ENCODE assay signal across 8 mouse cellular contexts in the genomic region with DNA sequence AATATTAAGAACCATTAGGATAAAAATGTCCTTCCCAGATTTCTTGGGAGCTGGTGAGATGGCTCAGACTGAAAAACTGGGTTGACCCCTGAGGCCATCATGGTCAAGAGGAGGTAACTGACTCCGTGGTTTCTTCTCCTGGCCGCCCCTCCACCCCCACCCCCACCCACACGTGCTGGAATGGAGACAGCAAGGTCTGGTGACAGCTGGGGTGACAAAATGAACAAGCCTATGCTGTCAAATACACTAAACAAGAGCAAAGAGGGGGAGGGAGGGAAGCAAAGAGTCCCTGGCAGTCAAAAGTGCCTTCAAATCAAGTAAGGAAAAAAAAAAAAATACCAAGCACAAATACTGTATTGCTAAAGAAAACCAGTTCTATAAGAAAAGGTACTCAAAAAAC. TPM values are rescaled to one million over a fixed set of nuclear protein-coding genes. Genes with fewer than 3 reads are reported as not detected.
A peak's percentile ranks its signal among the peaks of the same experiment; 100 is the strongest.
DNase-seq lines count a peak whose midpoint lies in the region; ATAC-seq and TF ChIP-seq lines count a peak whose summit lies in the region.

No protein-coding gene starts in this region.

- no peak overlapping the region for H3K27ac ChIP-seq in gastrocnemius, adult 2 months
- H3K27ac ChIP-seq in CH12.LX (ENCODE audit: insufficient read depth, low read depth), result no peak overlapping the region
- no peak overlapping the region for H3K27ac ChIP-seq in forebrain, embryonic 15.5 days (replicated peaks)
- H3K27ac ChIP-seq in liver, embryonic 14.5 days, result no peak overlapping the region

- H3K27me3 ChIP-seq in CH12.LX (replicated peaks), result no peaks in the 10 kb centered on the region
- H3K27me3 ChIP-seq in forebrain, embryonic 15.5 days, result no peaks in the 10 kb centered on the region
- H3K27me3 ChIP-seq in liver, embryonic 14.5 days (ENCODE audit: control insufficient read depth, insufficient read depth, low read length), result no peaks in the 10 kb centered on the region

- peak overlapping the region; percentile 98; the same call in 1 of the 2 replicates for H3K9ac ChIP-seq in CH12.LX (ENCODE audit: insufficient read depth, low read depth)
- peak overlapping the region; percentile 77; the same call in 1 of the 2 replicates for H3K9ac ChIP-seq in forebrain, embryonic 15.5 days (replicated peaks)
- peak overlapping the region; percentile 99 for H3K9ac ChIP-seq in liver, embryonic 14.5 days (replicated peaks)

- TF ChIP-seq EP300 in CH12.LX (IDR thresholded peaks at IDR 0.05; ENCODE audit: low read length), result no peak
- no peak for TF ChIP-seq EP300 in liver, embryonic 14.5 days (IDR thresholded peaks at IDR 0.05; ENCODE audit: low read depth)

- no peaks in the 10 kb centered on the region for H3K9me3 ChIP-seq in CH12.LX (replicated peaks; ENCODE audit: low read length)
- H3K9me3 ChIP-seq in forebrain, embryonic 15.5 days, result no peaks in the 10 kb centered on the region
- no peaks in the 10 kb centered on the region for H3K9me3 ChIP-seq in liver, embryonic 14.5 days (ENCODE audit: control insufficient read depth, low read length)

- in situ Hi-C loops in CH12.LX (cut with MboI; ENCODE audit: low pct_ligation_motif_present, low pct_unique_long_range_greater_than_20kb, low sequenced_read_pairs), result no loop called here

- TF ChIP-seq CTCF in gastrocnemius, adult 2 months (IDR thresholded peaks at IDR 0.05), result no peak
- TF ChIP-seq CTCF in CH12.LX (conservative IDR thresholded peaks at IDR 0.05 in 1 of 2, IDR thresholded peaks at IDR 0.05 in 1 of 2; ENCODE audit: low read depth in 2 of 2, low read length in 2 of 2), result no peak
- TF ChIP-seq CTCF in liver, embryonic 14.5 days (IDR thresholded peaks at IDR 0.05; ENCODE audit: low read depth), result no peak

- dilution Hi-C loops in CH12.LX (cut with MboI; ENCODE audit: extremely low pct_ligation_motif_present, extremely low pct_unique_long_range_greater_than_20kb, low sequenced_read_pairs), result no loop called here

- TF ChIP-seq RAD21 in CH12.LX (IDR thresholded peaks at IDR 0.05; ENCODE audit: low read depth, low read length), result no peak

- peaks cover 64% of the 10 kb centered on the region for H3K79me2 ChIP-seq in CH12.LX (replicated peaks; ENCODE audit: control insufficient read depth, extremely low read depth, insufficient read depth, poor library complexity, severe bottlenecking)

- DNase-seq in gastrocnemius, adult 2 months, result no peak
- DNase-seq in gastrocnemius, postnatal 10 days, result no peak
- no peak for DNase-seq in CH12.LX (ENCODE audit: extremely low read depth)
- no peak for DNase-seq in liver, embryonic 14.5 days (ENCODE audit: low read depth in 3 of 3, low spot score in 3 of 3)
- no peak for DNase-seq in T-cell, adult 2 months (ENCODE audit: low spot score)
- no peak for DNase-seq in urinary bladder, postnatal 10 days (ENCODE audit: low spot score)
- DNase-seq in spleen, postnatal 10 days (ENCODE audit: low spot score in 2 of 2), result no peak

- 30% methylated on average over 3 of the region's 3 CpGs for WGBS in forebrain, embryonic 15.5 days
- 12% methylated on average over 3 of the region's 3 CpGs for WGBS in liver, embryonic 14.5 days (ENCODE audit: insufficient replicate concordance)

- intact Hi-C loops in gastrocnemius, adult 2 months (cut with DNase I), result no loop called here

- peaks cover 7 to 24% of the 10 kb centered on the region in 2 experiments for H3K36me3 ChIP-seq in CH12.LX (replicated peaks in 1 of 2; ENCODE audit: control insufficient read depth in 1 of 2, insufficient read depth in 1 of 2, low read length in 1 of 2)
- peaks cover 9% of the 10 kb centered on the region for H3K36me3 ChIP-seq in forebrain, embryonic 15.5 days
- H3K36me3 ChIP-seq in liver, embryonic 14.5 days (replicated peaks; ENCODE audit: control insufficient read depth, insufficient read depth, low read depth), result peaks cover 13% of the 10 kb centered on the region

- no peak for ATAC-seq in forebrain, embryonic 15.5 days (replicated peaks)
- ATAC-seq in liver, embryonic 14.5 days (ENCODE audit: insufficient read depth), result no peak

- peak overlapping the region; percentile 99 for H3K4me3 ChIP-seq in gastrocnemius, adult 2 months
- H3K4me3 ChIP-seq in CH12.LX (replicated peaks in 1 of 3; ENCODE audit: low read depth in 2 of 3, low read length in 2 of 3, poor library complexity in 1 of 3), result peak overlapping the region; percentile 86 to 100 (median 92)
- H3K4me3 ChIP-seq in forebrain, embryonic 15.5 days, result peak overlapping the region; percentile 78
- peak overlapping the region; percentile 21 to 100; a peak in 3 of 4 replicates for H3K4me3 ChIP-seq in liver, embryonic 14.5 days (ENCODE audit: insufficient read depth in 1 of 2, low read depth in 2 of 2, low read length in 2 of 2)

- H3K4me2 ChIP-seq in CH12.LX (ENCODE audit: insufficient read depth, low read depth, poor library complexity, severe bottlenecking), result peak overlapping the region; percentile 100
- H3K4me2 ChIP-seq in forebrain, embryonic 15.5 days (replicated peaks), result peak overlapping the region; percentile 65
- H3K4me2 ChIP-seq in liver, embryonic 14.5 days (ENCODE audit: low read depth), result peak overlapping the region; percentile 87

- no peak for TF ChIP-seq POLR2A in CH12.LX (IDR thresholded peaks at IDR 0.05; ENCODE audit: low read depth, low read length)

- H3K4me1 ChIP-seq in CH12.LX (ENCODE audit: control insufficient read depth in 1 of 2, insufficient read depth in 2 of 2), result peaks cover 4 to 35% of the 10 kb centered on the region in 2 experiments
- peaks cover 34% of the 10 kb centered on the region for H3K4me1 ChIP-seq in forebrain, embryonic 15.5 days
- peaks cover 11 to 16% of the 10 kb centered on the region in 2 experiments for H3K4me1 ChIP-seq in liver, embryonic 14.5 days (replicated peaks; ENCODE audit: control insufficient read depth in 2 of 2, insufficient read depth in 2 of 2, low read length in 1 of 2)

TF ChIP-seq in CH12.LX, 34 proteins besides CTCF, POLR2A, EP300 and RAD21:
- TF ChIP-seq SIN3A (IDR thresholded peaks at IDR 0.05; ENCODE audit: low read length), result peak; percentile 22; the same call in 1 of the 2 replicates
- TF ChIP-seq MXI1 (IDR thresholded peaks at IDR 0.05; ENCODE audit: low read depth, low read length), result peak; percentile 78
- no peak for TF ChIP-seq MAZ (IDR thresholded peaks at IDR 0.05; ENCODE audit: low read depth, low read length)
- TF ChIP-seq MEF2A (IDR thresholded peaks at IDR 0.05; ENCODE audit: borderline replicate concordance, low read depth, low read length), result no peak
- no peak for TF ChIP-seq TCF12 (IDR thresholded peaks at IDR 0.05; ENCODE audit: low read depth, low read length)
- TF ChIP-seq BHLHE40 (IDR thresholded peaks at IDR 0.05; ENCODE audit: low read depth, low read length), result peak; percentile 82
- no peak for TF ChIP-seq ZNF384 (IDR thresholded peaks at IDR 0.05; ENCODE audit: low read depth, low read length)
- no peak for TF ChIP-seq HCFC1 (IDR thresholded peaks at IDR 0.05; ENCODE audit: low read depth, low read length)
- no peak for TF ChIP-seq GABPA (IDR thresholded peaks at IDR 0.05; ENCODE audit: insufficient replicate concordance, low read depth, low read length)
- no peak for TF ChIP-seq MYC (IDR thresholded peaks at IDR 0.05; ENCODE audit: low read depth, low read length)

RNA-seq across cellular contexts. Expression of gene Dhx15, which starts 2.1 kb away (rescaled TPM):
- total RNA-seq in gastrocnemius, adult 2 months (2021), result 10 to 100 TPM; 41.0 to 45.7 TPM
- total RNA-seq in gastrocnemius, postnatal 10 days (2021), result 10 to 100 TPM; 46.2 to 59.4 TPM
- 101 and 136 TPM in 2 replicates for total RNA-seq in CH12.LX (2012; rRNA removed)
- 355 and 441 TPM in 2 replicates for total RNA-seq in CH12.LX (2014; rRNA removed)
- polyA plus RNA-seq in CH12.LX (2012; ENCODE audit: insufficient read length, low read depth), result 259 and 287 TPM in 2 replicates
- polyA plus RNA-seq in forebrain, embryonic 15.5 days (2015; fragmentation: Nextera tagmentation; extraction: Ambion mirVana), result 168 and 171 TPM in 2 replicates
- 41.4 and 57.4 TPM in 2 replicates for polyA plus RNA-seq in liver, embryonic 14.5 days (2012; rRNA removed)
- 34.9 and 36.6 TPM in 2 replicates for polyA plus RNA-seq in liver, embryonic 14.5 days (2014; fragmentation: Nextera tagmentation; extraction: Ambion mirVana)
